Mouse (Mus musculus): Measurements from ENCODE around the gene Atg14. TPM values are rescaled to one million over a fixed set of nuclear protein-coding genes. Genes with fewer than 3 reads are reported as not detected.

Atg14 gene
- polyA plus RNA-seq, 1 experiment = 4.2 TPM

DNA sequence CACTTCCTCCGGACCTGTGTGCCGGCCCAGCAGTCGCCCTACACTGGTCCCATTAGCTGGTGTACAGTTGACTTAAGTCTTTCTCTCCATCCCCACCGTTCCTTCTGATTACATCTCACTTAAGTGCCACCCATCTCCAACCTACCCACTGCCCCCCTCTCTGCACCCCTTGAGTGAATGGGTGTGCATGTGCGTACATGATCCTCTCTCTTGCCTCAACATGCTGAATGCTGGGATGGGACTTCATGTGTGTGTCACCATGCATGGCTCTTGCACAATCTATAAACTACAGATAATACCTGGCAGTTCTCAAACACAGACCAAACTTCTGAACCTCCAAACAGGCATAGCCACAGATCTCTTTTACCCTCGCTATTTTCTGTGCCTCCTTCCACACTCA, 18.8 kb downstream of the Atg14 start:
- Histone ChIP-seq H3K36me3 (ENCODE audit: control insufficient read depth, insufficient read depth, low read length) (peaks cover 16% of the 10 kb centered on the region), H3K27ac (ENCODE audit: insufficient read depth, low read length) (no peak overlapping the region), H3K4me3 (ENCODE audit: extremely low read depth, insufficient read depth, insufficient read length) (no peak overlapping the region), H3K4me1 (ENCODE audit: control insufficient read depth, insufficient read depth, insufficient read length) (no peaks in the 10 kb centered on the region), H3K27me3 (ENCODE audit: control insufficient read depth, insufficient read depth, low read length) (no peaks in the 10 kb centered on the region)
- WGBS = 92% methylated on average over 6 of the region's 6 CpGs
- DNase-seq (ENCODE audit: low read depth in 1 of 2, low spot score in 2 of 2) = no peak
- no peak for TF ChIP-seq POLR2A (IDR thresholded peaks at IDR 0.05; ENCODE audit: low read depth, low read length)
- no peak for TF ChIP-seq CTCF (IDR thresholded peaks at IDR 0.05; ENCODE audit: extremely low read depth, insufficient read depth, insufficient read length, insufficient replicate concordance)

DNA sequence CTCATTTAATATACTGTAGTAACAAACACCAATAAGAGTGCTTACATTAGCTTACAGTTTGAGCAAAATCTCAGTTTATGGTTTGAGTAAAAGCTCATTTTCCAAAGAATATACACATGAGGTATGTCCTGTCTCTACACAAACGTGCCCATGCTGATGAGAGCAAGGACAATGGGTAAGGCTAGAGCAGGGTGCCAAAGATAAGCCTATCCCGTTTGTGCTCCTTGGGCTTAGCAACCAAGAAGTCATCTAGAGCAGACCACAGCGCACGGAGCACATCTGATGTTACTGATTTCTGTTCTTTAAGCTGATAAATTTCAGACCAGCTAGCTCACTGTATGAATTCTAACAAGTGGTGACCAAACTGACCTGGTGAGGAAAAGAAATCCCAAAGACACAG, 25.6 kb downstream of the Atg14 start:
- H3K4me1 ChIP-seq (ENCODE audit: control insufficient read depth, insufficient read depth, insufficient read length) = no peaks in the 10 kb centered on the region
- 85% methylated on average over 4 of the region's 4 CpGs for WGBS
- DNase-seq (ENCODE audit: low read depth in 1 of 2, low spot score in 2 of 2) = no peak
- no peak overlapping the region for H3K4me3 ChIP-seq (ENCODE audit: extremely low read depth, insufficient read depth, insufficient read length)
- no peaks in the 10 kb centered on the region for H3K27me3 ChIP-seq (ENCODE audit: control insufficient read depth, insufficient read depth, low read length)
- TF ChIP-seq POLR2A (IDR thresholded peaks at IDR 0.05; ENCODE audit: low read depth, low read length) = no peak
- TF ChIP-seq CTCF (IDR thresholded peaks at IDR 0.05; ENCODE audit: extremely low read depth, insufficient read depth, insufficient read length, insufficient replicate concordance) = no peak
- peaks cover 27% of the 10 kb centered on the region for H3K36me3 ChIP-seq (ENCODE audit: control insufficient read depth, insufficient read depth, low read length)
- H3K27ac ChIP-seq (ENCODE audit: insufficient read depth, low read length) = no peak overlapping the region

GRCm38 (mm10) chr14:47544286-47544685, 26.2 kb downstream of the Atg14 start:
- Histone ChIP-seq H3K27ac (ENCODE audit: insufficient read depth, low read length) (no peak overlapping the region), H3K4me1 (ENCODE audit: control insufficient read depth, insufficient read depth, insufficient read length) (no peaks in the 10 kb centered on the region), H3K36me3 (ENCODE audit: control insufficient read depth, insufficient read depth, low read length) (peaks cover 26% of the 10 kb centered on the region), H3K4me3 (ENCODE audit: extremely low read depth, insufficient read depth, insufficient read length) (no peak overlapping the region), H3K27me3 (ENCODE audit: control insufficient read depth, insufficient read depth, low read length) (no peaks in the 10 kb centered on the region)
- 75% methylated on average over 5 of the region's 5 CpGs for WGBS
- no peak for TF ChIP-seq POLR2A (IDR thresholded peaks at IDR 0.05; ENCODE audit: low read depth, low read length)
- no peak for TF ChIP-seq CTCF (IDR thresholded peaks at IDR 0.05; ENCODE audit: extremely low read depth, insufficient read depth, insufficient read length, insufficient replicate concordance)
- no peak for DNase-seq (ENCODE audit: low read depth in 1 of 2, low spot score in 2 of 2)

GRCm38 (mm10) chr14:47542283-47542682, 28.2 kb downstream of the Atg14 start:
- Histone ChIP-seq H3K4me1 (ENCODE audit: control insufficient read depth, insufficient read depth, insufficient read length) (no peaks in the 10 kb centered on the region), H3K27me3 (ENCODE audit: control insufficient read depth, insufficient read depth, low read length) (no peaks in the 10 kb centered on the region), H3K36me3 (ENCODE audit: control insufficient read depth, insufficient read depth, low read length) (peaks cover 19% of the 10 kb centered on the region), H3K27ac (ENCODE audit: insufficient read depth, low read length) (peak overlapping the region; percentile 55), H3K4me3 (ENCODE audit: extremely low read depth, insufficient read depth, insufficient read length) (no peak overlapping the region)
- TF ChIP-seq CTCF (IDR thresholded peaks at IDR 0.05; ENCODE audit: extremely low read depth, insufficient read depth, insufficient read length, insufficient replicate concordance) = no peak
- TF ChIP-seq POLR2A (IDR thresholded peaks at IDR 0.05; ENCODE audit: low read depth, low read length) = no peak
- no peak for DNase-seq (ENCODE audit: low read depth in 1 of 2, low spot score in 2 of 2)
- WGBS = 80% methylated on average over 3 of the region's 3 CpGs

- no peak for DNase-seq (ENCODE audit: low read depth in 1 of 2, low spot score in 2 of 2)
- Histone ChIP-seq H3K4me3 (ENCODE audit: extremely low read depth, insufficient read depth, insufficient read length) (no peak overlapping the region), H3K4me1 (ENCODE audit: control insufficient read depth, insufficient read depth, insufficient read length) (no peaks in the 10 kb centered on the region), H3K27me3 (ENCODE audit: control insufficient read depth, insufficient read depth, low read length) (no peaks in the 10 kb centered on the region), H3K36me3 (ENCODE audit: control insufficient read depth, insufficient read depth, low read length) (peaks cover 14% of the 10 kb centered on the region), H3K27ac (ENCODE audit: insufficient read depth, low read length) (peak overlapping the region; percentile 63)
- WGBS = 34% methylated on average over 10 of the region's 10 CpGs
- TF ChIP-seq CTCF (IDR thresholded peaks at IDR 0.05; ENCODE audit: extremely low read depth, insufficient read depth, insufficient read length, insufficient replicate concordance) (no peak), POLR2A (IDR thresholded peaks at IDR 0.05; ENCODE audit: low read depth, low read length) (no peak)
Observed at GRCm38 (mm10) chr14:47541325-47541948, 29.0 kb downstream of the Atg14 start.

DNA sequence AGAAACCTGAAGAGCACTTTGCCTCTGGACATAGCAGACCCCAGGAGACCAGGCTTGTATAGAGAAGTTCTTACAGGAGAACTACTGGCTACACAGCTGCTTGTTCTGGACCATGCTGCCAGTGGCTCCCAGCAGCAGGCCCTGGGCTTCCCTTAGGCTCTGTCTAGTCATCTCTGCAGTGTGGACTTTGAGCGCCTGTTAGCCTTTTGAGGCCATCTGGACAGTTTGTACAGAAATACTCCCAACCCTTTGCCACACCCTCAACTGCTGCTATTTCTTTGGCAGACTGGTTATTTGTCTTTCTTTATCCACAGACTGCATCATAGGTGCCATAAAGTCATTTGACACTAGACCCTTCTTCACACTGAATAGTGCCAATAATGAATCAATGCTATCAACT, 35.4 kb downstream of the Atg14 start:
- 97% methylated on average over 1 of the region's 1 CpGs for WGBS
- no peak for DNase-seq (ENCODE audit: low read depth in 1 of 2, low spot score in 2 of 2)
- Histone ChIP-seq H3K27ac (ENCODE audit: insufficient read depth, low read length) (no peak overlapping the region), H3K27me3 (ENCODE audit: control insufficient read depth, insufficient read depth, low read length) (no peaks in the 10 kb centered on the region), H3K36me3 (ENCODE audit: control insufficient read depth, insufficient read depth, low read length) (no peaks in the 10 kb centered on the region), H3K4me1 (ENCODE audit: control insufficient read depth, insufficient read depth, insufficient read length) (no peaks in the 10 kb centered on the region), H3K4me3 (ENCODE audit: extremely low read depth, insufficient read depth, insufficient read length) (no peak overlapping the region)
- TF ChIP-seq CTCF (IDR thresholded peaks at IDR 0.05; ENCODE audit: extremely low read depth, insufficient read depth, insufficient read length, insufficient replicate concordance) (no peak), POLR2A (IDR thresholded peaks at IDR 0.05; ENCODE audit: low read depth, low read length) (no peak)

- TF ChIP-seq CTCF (IDR thresholded peaks at IDR 0.05; ENCODE audit: extremely low read depth, insufficient read depth, insufficient read length, insufficient replicate concordance) (no peak), POLR2A (IDR thresholded peaks at IDR 0.05; ENCODE audit: low read depth, low read length) (no peak)
- WGBS = 90% methylated on average over 5 of the region's 5 CpGs
- H3K4me1 ChIP-seq (ENCODE audit: control insufficient read depth, insufficient read depth, insufficient read length) = no peaks in the 10 kb centered on the region
- DNase-seq (ENCODE audit: low read depth in 1 of 2, low spot score in 2 of 2) = no peak
- no peaks in the 10 kb centered on the region for H3K36me3 ChIP-seq (ENCODE audit: control insufficient read depth, insufficient read depth, low read length)
- no peaks in the 10 kb centered on the region for H3K27me3 ChIP-seq (ENCODE audit: control insufficient read depth, insufficient read depth, low read length)
- H3K27ac ChIP-seq (ENCODE audit: insufficient read depth, low read length) = no peak overlapping the region
- no peak overlapping the region for H3K4me3 ChIP-seq (ENCODE audit: extremely low read depth, insufficient read depth, insufficient read length)
Observed at GRCm38 (mm10) chr14:47534176-47534525, 36.3 kb downstream of the Atg14 start.

Measured in spleen, adult 2 months (tissue).